Mouse (Mus musculus) kidney, postnatal 4 days (tissue): ENCODE measurements around the gene Il7r.

Source experiments
- DNase-seq, 2 experiments: peaks; one replicate each; pipeline ENCODE4 v3.0.0; 2021; ENCODE audit warnings: mixed read lengths in 2 of 2

Gene Il7r

GRCm38 (mm10) chr15:9471053-9471685 lies 58.8 kb downstream of the Il7r start:
- DNase-seq = no peak

GRCm38 (mm10) chr15:9464039-9464438 lies 65.9 kb downstream of the Il7r start:
- no peak for DNase-seq

GRCm38 (mm10) chr15:9463521-9464027 lies 66.4 kb downstream of the Il7r start:
- no peak for DNase-seq
